Mouse (Mus musculus): ENCODE results near the gene Ednrb.
"Not testable (repeated sequence)": the region's sequence is repeated elsewhere in the genome, so short reads cannot be mapped to it uniquely, and the experiment has no call there.

Ednrb gene

DNA sequence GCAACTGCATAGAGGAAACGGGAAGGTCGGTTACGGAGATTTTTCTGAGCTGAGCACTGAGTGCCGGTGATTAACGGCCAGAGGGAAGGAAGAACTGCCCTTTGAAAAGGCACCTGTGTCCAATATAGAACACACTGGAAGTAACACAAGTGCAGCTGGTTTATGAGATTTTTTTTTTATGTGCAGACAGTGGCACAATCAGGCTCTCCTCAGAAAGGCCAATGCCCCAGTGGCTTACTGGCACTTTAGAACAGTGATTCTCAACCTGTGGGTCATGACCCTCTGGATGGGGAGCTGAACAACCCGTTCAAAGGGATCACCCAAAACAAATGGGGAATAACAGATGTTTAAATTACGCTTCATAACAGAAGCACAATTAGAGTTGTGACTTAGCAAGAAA, 20.7 kb downstream of the Ednrb start:
- DNase-seq (ENCODE audit: low read depth, low spot score), result no peak

DNA sequence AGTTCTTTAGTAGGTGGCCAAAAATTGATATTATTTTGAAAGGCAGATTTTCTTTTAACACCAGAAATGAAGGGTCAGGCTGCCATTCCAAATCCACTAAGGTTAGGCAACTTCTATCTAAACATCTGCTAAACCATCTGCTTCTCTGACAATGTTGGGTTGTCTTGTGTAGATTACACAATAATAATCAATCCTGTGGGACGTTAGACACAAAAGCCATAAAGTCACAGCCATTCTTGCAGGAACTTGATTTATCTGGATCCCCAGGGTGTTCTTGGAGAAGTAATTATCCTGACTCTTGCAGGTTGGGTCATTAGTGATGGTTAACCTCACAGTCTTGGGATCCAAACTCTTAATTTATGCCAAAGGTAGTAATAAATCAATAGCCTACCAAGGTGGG, 21.6 kb downstream of the Ednrb start:
- no peak for DNase-seq (ENCODE audit: low read depth, low spot score)

DNA sequence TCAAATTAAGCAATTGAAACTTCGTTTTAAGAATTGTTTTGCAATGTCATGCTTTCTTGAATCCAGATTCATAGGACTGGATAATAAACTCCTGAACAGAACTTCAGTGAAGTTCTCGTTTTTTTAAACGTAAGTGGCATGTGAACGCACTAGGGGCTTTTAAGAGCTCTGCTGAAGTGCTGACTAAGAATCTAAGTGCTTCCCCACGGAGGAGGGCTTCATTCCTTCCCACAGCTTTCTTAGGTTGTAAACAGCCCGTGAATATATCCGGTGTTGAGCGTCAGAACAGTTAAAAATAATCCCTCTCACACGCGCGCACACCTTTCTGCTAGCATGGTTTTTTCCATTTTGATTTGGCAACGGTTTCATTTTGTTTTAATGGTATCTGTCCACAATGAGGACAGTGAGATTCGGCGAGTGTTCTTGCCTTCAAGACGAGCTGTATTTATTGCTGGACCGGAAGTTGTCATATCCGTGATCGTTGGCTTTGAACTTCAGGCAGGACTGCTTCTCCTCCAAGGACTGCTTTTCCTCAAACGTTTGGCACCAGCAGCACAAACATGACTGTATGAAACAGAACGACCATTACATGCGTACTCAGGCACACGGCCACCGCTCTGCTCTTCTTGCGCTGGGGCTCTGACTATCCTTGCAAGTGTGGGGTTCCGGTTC, 27.4 kb downstream of the Ednrb start:
- no peak for DNase-seq (ENCODE audit: low read depth, low spot score)

DNA sequence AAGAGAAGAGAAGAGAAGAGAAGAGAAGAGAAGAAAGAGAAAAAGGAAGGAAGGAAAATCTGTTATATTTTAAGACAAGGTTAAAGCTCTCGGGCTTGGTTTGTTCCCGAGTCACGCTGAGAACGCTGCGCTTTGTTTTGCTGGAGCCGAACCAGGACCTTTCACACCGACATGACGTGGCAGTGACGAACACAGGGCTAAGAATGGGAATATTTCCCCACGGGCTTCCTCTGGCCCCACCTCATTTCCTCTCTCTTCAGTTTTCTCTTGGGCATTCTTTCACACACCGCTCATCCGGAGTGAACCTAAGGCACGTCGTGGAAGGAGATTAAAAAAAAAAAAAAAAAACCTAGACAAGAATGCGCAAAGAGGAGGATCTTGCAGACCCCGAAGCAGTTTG, 28.7 kb downstream of the Ednrb start:
- no peak for DNase-seq (ENCODE audit: low read depth, low spot score)

DNA sequence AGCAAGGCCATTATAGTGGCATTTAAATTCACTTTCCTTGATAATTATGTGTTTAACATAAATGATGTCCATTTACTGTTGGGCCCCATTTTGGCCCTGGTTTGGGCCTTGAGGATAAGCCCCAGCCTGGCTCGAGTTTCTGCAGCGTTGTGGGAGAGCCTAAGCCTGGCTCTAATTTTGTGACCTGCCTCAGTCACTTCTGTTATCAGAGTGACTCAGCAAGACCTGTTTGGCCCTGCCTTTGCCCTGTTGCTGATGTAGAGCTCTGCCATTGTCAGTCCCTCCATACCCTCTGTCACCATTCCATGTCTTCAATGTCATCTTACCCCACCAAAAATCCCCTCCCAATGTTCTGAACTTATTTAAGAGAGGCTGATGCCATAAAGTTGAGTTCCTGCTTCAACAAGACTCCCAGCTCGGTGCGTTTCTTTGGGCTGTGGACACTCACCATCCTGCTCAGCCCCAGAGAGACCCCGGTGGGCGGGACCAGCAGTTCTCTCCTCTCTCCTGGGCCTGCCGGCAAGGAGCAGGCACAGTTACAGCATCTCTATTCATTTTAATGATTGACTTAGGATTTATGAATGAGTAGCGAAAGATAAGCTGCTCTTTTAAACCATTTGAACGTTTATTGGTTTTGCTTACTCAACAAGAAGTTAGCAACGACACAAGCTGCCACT, 30.0 kb downstream of the Ednrb start:
- DNase-seq (ENCODE audit: low read depth, low spot score), result no peak

DNA sequence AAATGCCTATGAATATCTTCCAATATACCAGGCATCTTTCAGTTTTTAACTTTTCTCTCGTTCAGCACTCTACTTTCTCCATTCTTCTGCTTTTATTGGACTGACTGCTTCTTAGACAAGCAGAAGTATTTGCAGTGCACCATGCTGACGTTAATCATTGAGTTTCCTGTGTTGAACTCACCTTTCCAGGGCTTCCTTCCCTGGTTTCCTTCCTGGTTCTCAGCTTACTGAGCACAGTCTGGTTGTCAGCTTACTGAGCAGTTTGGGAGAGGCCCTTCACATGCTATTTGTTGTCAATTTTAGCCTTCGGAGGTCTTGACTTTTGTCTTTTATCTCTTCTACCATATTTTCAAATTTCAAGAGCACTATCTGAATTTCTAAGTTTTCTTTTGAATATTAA, 31.0 kb downstream of the Ednrb start:
- no peak for DNase-seq (ENCODE audit: low read depth, low spot score)

DNA sequence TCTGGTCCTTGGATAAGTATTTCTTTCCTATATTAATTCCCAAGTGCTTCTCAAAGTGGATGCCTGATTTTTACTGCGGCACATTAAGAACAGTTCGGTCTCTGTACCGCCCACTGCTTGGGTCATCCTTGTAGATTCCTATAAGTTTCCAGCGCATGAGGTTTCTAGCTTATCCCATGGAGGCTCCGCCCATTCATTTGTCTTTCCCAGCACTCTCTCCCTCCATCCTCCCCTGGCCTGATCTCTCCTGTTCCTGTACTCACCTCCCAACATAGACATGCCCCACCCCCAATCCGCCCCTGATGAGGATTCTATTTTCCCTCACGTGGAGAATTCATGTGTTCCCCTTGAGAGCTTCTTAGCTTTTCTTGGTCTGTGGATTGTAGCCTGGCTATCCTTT, 32.9 kb downstream of the Ednrb start:
- no peak for DNase-seq (ENCODE audit: low read depth, low spot score)

DNA sequence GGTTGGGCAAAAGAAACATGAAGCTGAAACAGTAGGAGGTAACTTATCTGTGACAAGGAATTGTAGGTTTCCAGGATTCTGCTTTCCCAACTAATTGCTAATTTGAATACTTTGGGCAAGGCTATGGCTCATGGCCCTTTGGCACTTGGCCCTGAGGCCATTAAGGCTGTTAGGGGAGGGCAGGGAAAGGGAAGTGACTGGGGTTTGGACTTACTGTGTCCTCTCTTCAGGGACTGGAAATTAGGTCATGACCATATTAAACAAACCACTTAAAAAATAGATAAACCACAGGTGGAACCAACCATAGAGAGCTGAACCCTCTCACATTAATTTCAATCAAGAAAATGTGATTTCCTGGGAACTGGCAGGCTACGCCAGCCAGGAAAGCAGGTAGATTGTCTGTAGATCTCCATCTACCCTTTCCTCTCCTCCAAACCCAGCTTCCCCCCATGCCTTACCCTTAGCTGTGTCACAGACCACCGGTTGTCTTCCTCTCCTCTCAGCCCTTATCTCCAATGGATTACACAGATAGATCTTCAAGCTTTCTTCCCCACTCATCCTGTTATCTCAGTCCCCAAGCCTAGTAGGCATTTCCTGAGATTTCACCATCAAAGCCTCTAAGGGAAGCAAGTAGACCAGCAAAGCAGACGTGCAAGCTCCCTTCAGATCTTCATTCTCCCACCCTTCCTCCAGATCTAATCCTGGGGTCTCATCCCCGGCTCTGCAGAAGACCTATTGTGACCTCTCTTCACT, 40.1 kb downstream of the Ednrb start:
- DNase-seq (ENCODE audit: low read depth, low spot score), result no peak

DNA sequence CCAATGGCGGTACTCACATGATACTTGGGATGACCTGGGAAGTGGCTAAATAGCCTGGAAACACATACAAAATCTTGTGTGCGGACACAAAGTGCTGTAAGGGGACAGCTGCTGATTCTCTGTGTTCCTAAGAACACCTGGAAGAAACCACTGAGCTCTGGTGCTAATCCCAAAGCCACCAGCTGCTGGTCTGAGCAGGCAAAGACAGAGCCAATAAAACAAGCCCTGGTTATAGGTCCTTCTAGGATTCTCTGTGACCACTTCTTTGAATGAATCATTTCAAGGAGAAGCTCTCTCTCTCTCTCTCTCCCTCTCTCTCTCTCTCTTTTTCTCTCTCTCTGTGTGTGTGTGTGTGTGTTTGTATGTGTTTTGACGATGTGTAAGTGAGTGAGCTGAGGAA, 47.1 kb downstream of the Ednrb start:
- DNase-seq (ENCODE audit: low read depth, low spot score), result no peak

DNA sequence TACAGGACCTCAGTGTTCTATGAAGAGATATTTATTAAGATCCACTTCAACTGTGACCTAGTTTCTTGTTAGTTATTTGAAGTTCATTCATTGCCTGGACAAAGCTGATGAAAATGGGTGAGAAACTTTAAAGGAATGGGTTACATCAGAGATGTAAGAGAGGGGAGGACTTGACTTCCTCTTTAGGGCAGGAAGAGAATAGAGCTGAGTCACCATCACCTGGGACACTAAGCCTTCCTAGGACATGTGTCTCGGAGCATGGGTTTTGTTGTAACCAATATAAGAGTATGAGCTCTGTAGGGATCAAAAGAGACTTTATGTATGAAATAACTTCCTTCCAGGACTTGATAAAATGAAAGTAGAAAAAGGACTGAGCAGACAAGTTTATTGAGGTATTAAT, 48.6 kb downstream of the Ednrb start:
- DNase-seq (ENCODE audit: low read depth, low spot score), result no peak

DNA sequence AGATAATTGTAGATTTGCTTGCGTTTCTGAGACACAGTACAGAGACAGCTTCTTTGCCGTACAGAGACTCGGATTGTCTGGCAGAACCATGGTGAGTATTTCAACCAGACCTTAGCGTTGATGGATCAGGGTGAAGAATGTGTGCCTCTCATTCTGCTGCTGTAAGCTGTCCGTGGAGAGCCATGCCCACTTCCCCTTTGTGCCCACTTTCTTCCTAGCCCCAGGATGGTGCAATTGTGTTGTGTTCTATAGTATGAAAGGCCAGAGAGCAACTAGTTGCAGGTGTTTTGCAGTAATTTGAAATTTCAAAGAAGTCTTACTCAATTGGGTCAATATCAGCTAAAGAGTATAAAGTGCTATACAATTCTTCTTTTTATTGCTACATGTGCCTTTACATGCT, 50.8 kb downstream of the Ednrb start:
- DNase-seq (ENCODE audit: low read depth, low spot score), result no peak

DNA sequence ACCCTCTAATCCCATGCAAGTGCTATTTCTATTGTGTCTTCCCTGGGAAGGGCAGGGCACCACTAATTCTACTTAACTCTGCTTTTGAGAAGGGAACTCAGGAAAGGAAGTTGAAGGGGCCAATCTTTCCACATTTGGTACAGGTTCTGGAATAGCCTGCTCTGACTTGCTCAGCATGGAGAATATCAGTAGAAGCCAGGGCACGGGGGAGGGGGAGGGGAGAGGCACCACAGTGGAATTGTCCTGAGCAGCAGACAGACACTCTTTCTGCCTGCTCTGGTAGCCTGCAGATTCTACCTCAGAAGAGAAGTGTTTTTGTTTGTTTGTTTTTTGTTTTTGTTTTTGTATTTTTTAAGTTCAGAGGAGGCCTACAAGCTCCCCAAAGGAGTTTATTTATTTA, 51.5 kb downstream of the Ednrb start:
- no peak for DNase-seq (ENCODE audit: low read depth, low spot score)

DNA sequence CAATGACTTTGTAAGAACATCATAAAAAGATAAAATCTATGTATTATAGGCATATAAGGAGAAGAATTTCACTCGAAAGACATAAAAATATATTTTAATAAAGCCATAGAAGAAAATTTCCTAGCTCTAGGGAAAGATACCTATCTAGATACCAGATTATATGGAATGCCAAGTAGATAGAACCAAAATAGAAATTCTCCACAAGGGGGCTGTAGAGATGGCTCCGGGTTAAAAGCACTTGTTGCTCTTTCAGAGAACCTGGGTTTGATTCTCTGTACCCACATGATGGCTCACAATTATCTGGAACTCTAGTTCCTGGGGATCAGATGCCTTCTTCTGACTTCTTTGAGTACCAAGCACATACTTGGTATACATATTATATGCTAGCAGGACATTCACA, 56.7 kb downstream of the Ednrb start:
- no peak for DNase-seq (ENCODE audit: low read depth, low spot score)

DNA sequence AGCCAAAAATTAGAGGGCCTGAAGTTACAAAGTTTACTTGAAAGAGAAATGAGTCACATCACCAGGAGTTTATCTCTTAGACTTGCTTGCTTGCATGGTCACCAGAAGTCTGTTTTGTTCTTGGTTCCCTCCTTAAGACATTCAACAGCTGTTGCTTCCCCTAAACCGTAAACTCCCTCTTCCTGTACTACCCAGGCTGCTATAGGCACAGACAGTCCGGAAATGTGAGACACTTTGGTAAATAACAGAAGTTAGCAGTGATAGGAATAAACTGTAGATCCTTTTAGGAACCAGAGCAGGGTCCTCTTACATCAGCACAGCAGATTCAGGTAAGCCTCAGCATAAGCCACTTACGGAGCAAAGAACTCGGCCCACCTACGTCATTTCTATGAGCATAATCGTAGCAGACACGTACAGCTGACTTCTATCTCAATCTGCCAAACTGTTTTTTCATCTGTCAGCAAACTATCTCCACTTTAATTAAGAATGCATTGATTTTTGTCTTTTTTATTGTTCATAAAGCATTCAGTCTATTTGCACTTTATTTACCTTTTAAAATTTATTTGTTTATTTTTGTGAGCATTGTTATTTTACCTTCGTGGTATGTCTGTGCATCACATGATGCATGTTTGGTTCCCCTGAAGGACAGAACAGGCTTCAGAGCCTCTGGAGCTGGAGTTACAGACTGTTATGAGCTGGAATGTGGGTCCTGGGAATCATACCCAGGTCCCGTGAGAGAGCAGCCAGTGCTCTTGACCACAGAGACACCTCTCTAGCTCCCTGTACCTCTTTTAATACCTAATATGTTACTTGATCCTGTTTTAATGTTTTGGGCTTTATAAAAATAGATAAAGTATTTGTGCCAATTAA, 58.9 kb downstream of the Ednrb start:
- no peak for DNase-seq (ENCODE audit: low read depth, low spot score)

DNA sequence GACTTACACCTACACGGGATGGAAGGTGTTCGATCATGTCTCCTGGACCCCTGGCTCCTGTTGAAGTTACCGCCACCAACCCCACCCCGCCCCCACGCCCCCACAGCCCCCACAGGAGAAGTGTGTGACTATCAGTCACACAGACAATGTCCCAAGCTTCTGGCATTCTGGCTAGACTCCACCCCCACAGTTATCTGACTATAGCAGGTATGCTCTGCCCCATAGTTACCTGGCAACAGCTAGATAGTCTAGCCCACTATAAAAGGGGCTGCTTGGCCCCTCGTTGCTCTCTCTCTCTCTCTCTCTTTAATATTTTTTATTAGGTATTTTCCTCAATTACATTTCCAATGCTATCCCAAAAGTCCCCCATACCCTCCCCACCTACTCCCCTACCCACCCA, 63.9 kb downstream of the Ednrb start:
- not testable (repeated sequence) for DNase-seq (ENCODE audit: low read depth, low spot score)

DNA sequence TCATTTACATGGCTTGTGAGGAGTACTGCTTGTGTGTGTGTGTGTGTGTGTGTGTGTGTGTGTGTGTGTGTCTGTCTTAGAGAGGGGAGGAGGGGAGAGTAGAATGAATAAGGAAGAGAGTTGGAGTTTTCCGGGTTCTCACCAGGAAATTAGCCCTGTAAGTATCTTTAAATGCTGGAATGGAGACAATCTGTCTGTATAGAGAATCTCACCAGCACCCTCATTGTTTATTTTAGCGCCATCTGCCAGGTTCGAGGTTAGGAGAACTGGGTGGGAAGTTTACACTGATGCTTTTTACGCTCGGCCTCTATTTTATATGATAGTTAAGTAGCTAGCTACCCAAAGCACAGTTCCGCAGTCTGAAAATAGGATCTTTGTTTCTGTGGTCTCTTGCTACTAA, 64.9 kb downstream of the Ednrb start:
- DNase-seq (ENCODE audit: low read depth, low spot score), result no peak

DNA sequence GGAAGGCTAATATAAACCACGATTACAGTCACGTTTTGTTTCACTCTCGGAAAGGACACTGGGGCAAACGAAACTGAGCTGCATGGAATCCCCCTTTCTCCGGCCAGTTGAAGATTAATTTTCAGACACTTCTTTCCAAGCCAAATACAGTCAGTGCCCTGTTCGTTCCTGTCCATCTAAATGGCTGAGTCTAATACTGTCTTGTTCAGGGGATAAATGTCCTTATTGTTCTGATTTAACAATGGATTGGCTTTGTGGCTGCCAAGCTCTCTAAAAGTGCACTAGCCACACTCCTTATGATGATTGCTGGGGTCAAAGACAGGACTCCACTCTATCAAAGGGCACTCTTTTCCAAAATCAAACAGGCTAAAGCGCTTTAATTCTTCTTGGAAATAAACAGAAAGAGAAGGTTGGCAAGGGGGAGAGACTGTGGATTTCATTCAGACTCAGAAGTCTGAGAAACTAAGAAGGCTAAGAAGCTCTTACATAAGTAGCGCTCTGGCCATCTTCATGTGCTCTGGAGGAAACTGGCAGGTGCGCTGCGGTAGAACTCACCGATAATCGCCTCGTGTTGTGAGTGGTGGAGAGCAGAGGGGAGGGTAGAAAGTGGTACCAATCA, 65.6 kb downstream of the Ednrb start:
- peak; percentile 42 for DNase-seq (ENCODE audit: low read depth, low spot score)

DNA sequence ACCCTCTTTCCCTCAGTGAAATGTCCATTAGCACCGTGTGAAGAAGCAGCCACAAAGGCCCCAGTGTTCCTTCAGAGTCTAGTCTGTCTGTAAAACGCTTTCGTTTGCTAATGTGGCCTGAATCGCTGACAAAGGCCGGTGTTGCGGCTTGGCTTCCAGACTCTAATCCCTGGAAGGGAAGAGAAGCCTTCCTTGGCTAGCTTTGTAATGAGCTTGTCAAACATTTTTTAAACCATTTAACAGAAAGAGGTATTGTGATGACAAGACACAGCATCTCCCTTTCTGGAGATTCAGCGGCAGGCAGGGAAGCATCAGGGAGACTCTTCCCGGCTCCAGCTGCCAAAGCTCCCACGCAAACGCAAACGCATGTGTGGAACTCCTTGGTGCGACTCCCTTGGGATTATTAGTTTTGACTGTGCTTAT, 66.2 kb downstream of the Ednrb start:
- DNase-seq (ENCODE audit: low read depth, low spot score), result peak; percentile 46

DNA sequence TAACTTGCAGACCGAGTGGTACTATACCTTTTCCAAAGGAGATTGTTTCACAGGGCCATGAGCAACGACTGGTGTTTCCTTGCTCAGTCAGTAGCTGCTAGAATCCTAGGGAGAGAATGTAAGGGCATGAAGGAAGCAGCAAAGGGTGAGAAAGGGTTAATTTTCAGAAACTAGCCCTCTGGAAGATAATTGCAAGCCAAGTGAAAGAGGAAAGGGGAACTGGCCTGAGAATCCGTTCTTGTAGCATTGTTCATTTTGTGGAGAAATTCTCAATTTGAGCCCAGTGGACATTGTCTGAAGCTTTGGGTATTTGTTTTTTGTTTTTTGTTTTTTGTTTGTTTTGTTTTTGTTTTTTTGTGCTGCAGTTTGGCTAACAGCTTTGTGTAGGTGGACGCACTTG, 66.8 kb downstream of the Ednrb start:
- no peak for DNase-seq (ENCODE audit: low read depth, low spot score)

DNA sequence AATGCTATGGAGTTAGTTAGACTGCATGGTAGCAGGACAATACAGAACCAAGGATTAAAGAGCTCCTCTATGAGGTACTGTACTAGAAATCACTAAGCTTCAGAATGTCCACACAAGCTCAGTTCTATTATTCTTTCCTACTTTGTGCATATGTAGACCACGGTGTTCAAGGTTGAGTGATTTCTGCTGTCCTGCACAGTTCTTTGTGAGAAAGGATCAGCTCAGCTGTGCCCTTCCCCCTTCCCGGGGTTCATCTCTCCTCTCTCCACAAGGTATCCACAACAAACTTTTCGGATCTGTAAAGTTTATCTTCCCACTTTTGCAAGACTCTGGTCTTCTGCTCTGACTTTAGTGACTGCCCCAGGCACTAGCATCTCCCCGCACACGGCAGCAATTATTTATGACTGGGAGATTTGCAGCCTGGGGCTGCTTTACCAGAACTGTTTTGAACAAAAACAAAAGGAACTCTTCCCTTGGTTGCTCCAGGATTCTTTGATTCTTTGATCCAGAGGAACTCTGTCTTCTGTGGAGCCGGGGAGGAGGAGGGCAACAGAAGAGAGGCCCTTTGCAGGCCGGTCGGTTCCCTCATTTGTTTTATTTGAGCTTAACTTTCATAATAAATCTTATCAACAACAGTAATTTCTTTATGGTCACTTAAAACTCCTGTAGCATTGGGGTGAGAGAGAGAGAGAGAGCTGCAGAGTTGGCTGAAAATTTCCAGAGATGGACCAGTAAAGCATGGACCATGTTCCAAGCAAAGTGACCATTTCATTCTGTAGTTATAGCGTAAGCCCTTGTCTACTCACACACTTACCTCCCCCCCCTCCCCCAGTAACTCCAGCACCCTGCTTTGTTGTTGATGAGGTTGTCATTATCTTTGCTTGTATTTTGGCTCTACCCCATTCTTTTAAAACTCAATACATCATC, 74.6 kb downstream of the Ednrb start:
- no peak for DNase-seq (ENCODE audit: low read depth, low spot score)
